Mouse (Mus musculus): ENCODE measurements around the gene Cd53.

Gene Cd53

DNA sequence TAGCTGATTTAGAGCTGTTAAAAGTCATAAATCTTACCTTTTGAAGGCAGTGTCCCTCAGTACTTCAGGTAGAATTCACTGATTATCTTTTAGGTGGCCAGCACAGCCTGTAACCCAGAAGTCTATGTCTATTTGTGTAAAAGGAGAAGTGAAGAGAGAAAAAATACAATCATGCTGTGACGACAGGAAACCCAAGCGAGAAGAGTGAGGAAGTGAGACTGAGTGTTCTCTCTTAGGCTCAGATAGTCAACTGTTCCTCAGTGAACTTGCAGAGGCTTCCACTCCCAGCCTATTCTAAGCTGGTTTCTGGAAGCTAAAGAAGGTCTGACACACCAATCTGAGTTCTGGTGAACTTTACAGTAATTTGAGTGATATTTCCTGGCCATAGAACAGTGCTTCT lies at the start of gene Cd53:
Gene Cd53, minus strand, starts transcription at position 220 of the 400 bp plus-strand sequence.
- DNase-seq, result no peak

DNA sequence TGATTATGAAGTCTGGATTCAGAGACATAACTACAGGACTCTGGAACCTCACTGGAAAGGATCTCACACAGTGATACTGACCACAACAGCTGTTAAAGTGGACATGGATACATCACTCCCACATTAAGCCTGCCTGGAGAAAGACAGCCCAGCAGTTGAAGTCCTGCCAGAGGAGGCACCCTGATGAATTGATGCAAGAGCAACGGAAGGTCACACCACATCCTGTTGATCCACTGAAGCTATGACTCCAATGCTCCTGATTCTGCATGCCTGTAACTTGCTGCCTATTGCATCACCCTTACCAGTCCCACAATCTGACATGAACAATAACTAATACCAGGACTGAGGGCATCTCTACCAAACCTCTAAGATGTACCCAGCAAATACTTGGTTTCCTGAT lies 42.2 kb upstream of the Cd53 start:
- peak; percentile 51 for DNase-seq

DNA sequence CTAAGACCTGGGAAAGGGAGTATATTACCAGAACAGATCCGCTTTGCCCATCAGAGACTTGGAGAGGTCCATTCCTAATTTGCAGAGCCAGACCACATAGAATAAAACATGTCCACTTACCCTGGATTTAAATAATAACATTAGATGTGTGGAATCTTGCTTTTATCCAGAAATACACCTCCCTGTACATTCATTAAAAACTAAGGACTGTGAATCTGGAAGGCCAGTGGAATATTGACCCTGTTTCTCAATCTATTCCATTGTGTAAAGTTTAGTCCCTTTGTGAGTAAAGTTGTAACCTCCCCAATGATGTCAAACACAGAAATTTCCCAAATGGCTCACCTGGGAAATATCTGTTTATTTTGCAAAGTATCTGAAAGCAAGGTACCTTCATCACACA lies 36.2 kb upstream of the Cd53 start, which contains the start of gene Olfr266:
Gene Olfr266, minus strand, starts transcription at position 101 of the 400 bp plus-strand sequence.
- DNase-seq, result no peak

DNA sequence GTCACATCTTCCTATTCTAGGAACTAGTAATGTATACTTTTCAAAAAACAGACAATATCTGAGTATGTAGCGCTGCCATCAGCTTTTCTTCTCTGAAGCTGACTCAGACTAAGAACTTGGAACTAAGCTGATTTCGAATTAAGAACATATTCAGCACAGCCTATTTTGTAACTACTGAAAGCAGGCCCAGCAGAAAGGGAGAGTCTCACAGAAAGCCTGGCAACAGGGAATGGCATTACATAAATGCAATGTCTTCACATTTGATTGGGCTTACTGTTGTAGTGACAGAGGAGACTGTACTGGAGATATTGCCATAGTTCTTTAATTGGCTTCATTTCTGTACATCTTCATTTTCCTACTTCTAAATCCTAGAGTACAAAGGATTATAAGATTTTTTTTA lies 27.7 kb upstream of the Cd53 start:
- DNase-seq, result no peak

DNA sequence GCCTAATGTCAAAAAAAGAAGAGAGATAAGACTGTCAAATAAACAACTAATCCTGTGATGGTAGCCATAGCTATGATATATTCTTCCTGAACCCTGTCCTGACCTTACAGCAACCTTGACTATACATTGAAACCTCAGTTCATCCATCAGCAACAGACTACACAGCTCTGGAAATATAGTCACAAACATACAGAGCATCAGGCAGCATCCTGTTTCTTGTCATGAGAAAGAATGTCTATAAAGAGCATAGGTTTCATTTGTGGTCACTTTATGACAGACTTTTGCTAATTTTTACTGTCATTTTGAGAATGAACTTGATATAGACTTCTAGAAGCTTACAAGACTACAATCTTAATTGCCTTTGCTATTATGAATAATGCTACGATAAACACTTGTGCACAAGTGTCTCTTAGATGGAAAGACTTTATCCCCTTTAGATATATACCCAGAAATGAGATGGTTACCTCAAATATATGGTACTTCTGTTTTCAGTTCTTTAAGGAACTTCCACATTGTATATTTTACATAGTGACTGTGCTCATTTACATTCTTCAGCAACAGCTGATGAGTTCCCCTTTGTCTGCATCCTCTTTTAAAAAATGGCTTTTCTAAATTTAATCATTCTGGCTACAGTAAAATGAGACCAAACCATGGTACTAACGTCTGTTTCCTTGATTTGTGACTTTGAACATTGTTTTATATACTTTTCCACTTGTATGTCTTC lies 19.2 kb upstream of the Cd53 start:
- DNase-seq, result no peak

DNA sequence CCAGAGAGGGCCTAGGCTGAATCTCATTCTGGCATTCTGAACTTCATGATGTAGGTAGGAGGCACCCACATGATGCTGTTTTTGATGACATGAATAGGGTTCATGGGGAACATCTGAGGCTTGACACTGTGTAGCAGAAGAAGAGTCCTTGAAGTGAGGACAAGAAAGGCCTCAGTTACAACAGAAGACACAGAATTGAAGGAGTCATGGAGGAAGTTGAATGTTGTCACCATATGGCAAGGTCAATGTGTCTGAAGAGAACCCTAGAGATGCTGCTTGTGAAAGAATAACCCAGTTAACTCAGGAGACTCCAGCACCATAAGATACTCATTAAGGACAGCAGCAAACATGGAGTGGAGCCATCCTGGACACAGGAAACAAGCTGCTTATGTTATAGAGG lies 8.1 kb upstream of the Cd53 start:
- no peak for DNase-seq

DNA sequence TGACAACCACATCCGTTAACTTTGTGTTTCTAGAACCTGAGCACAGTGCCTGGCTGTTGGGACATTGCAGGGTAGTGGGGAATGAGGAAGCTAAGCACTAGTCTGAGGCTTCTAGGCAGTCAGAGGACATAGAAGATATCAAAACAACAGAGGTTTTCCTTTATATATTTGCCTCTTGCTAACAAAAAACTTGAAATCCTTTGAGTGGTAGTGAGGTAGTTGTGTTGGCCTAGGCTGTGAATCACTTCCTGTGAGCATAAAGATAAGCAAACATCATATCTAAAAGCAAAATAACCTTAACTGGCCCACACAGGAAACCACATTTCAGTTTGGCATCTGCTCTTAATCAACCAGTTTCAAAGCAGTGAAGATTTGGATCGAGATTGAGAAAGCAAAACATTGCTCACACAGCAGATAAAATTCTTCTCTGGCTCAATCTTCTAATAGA lies 1.5 kb downstream of the Cd53 start:
- DNase-seq, result peak; percentile 13

DNA sequence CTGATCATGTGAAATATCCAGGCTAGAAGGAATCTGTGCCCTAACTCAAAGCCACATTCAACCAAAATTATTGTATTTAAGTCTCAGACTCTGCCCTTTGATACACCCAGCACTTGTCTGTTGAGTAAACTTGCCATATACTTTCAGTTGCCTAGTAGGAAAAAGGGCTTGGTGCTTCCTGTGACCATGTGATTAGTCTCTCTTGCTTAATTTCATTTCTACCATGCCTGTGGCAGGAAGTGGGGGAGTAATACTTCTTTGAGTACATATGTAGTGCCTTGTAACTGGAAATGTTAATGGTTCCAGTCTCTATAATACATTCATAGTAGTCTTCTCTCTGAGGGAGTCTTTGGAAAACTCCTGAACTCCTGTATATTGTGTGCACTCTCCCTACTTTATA lies 2.0 kb downstream of the Cd53 start:
- no peak for DNase-seq

DNA sequence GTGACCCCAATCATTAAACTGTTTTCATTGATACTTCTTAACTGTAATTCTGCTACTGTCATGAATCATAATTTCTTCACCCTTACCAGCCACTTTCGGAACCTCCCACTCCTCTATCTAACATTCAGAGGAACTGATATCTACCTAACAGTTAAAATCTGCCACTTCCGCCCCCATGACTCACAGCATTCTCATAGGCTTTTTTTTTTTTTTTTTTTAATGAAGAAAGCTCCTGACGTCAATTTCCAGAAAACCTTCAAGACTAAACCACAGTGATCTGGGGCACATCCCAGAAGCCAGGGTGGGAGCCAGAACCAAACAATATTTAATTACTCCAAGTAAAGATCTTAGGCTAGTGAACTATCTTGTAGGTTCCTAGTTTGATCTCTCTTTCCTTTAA lies 4.8 kb downstream of the Cd53 start:
- no peak for DNase-seq

DNA sequence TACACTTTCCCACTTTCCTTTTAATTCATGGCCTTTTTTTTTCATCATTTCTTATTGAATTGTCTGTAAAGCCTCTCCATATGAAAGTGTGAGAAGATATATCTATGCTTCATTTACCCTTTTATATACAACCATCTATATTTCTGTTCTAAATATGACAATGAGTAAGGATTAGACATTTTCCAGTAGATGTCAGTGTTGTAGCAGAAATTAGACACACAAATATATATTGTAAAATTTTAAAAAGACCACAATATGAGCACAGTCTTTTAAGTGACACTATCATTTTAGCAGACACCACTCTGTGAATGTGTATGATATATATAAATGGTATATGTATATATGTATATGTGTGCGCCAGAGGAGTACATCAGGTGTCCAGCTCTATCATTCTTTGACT lies 18.1 kb downstream of the Cd53 start:
- DNase-seq, result no peak

DNA sequence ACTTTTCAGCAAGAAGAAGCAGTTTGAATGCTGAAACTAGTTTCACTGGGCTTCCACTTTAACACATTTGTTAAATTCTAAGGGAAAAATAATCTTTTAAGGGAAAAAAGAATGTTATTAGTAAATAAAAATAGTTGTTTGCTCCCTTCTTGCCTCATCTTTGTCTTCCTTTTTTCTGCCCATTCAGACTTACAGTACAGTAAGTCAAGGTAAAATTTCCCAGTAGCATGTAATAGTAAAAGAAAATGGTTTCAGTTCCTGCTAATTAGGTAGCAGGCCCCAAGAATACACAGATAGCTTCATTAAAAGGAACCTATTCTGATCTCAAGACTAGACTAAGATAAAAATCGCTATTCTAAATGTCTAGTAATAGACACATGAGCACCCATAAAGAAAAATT lies 34.1 kb downstream of the Cd53 start:
- no peak for DNase-seq

DNA sequence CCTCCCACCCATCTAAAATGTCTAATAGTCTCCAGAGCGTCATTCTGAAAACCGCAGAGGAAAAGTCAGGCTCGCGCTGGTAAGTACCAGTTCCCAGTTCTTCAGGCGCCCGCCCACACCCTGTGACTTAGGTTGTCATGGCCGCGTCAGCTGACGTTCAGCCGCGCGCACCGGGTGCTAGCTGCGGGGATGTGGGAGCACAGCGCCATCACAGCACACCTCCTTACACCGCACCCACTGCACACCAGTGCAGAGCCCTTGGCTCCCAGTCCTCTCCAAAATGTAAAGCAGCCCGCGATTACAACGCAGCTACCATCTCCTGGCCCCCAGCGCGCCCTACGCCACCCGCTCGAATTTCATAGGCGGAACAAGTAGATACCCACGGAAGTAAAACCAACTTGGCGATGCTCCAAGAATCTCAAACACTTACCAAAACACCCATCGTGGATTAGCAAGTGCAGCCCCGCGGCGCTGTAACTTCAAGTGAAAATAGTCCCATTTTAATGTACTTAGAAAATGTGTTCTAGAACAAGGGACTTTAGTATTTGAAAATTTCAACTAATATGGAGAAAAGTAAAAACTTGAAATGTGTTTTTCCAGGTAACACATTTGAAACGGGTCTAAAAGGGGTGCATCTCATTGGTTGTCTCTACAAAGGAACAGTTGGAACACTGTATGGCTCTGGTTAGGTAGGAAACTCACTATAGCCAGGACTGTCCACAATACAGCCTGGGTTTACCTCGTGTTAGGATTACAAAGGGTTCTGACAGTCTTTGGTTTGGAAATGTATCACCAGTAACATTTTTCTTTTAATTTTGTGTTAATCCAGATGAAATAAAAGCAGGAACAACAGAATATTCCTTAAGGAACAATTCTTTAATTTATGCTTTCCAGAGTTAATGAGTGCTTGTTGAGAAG lies 67.7 kb downstream of the Cd53 start:
- DNase-seq, result peak; percentile 89

DNA sequence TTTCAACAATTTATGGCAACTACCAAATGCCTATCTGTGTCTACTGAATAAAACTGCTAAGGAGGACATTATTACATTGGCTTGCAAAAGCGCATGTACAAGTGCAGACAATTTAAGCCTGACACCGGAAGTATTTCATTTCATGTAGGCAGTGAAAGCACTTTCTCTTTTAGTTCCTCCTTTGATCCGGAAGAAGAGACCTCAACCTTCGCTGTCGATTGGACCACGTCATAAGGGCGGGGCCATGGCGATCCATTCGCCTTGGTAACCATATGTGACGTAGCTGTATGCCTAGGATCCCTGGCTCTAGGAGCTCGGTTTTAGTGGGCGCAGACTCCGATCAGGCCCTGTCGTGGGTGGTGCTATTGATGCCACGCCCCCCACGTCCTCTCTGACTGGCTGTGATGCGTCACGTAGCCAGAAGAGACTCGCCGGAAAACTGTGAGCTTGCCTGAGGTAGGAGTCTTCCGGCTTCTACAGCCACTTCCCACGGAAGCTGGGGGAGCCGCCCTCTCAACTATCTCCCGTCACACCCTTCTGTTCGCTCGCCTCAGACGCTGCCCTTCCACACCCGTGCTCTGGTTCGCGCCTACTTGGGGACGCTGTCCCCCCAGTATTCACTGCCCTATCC lies 68.4 kb downstream of the Cd53 start:
- peak; percentile 98 for DNase-seq

Data from kidney, postnatal 10 days (tissue).